Mouse (Mus musculus) heart, adult 8-10 months (tissue): ENCODE measurements at regions not wholly inside any gene's neighbourhood (a gene's known extent, or its start where the extent isn't known, plus 50 kb on each side); places are given as distances from the start of the nearest gene placed in this dataset.
A peak's percentile ranks its signal among the peaks of the same experiment; 100 is the strongest.

Source experiments
- DNase-seq: peaks from one replicate; pipeline ENCODE4 v3.0.0; 2022; ENCODE audit warnings: low spot score

- peak; percentile 2 for DNase-seq
These were observed 130.7 kb downstream of the Cep170 start for GRCm38 (mm10) chr1:176683146-176683545.

- DNase-seq = peak; percentile 17
These were observed 131.9 kb downstream of the Cep170 start for GRCm38 (mm10) chr1:176681971-176682370.

GRCm38 (mm10) chr1:176675184-176675583 lies 138.7 kb downstream of the Cep170 start:
- DNase-seq = peak; percentile 2

- no peak for DNase-seq
These were observed 142.8 kb downstream of the Cep170 start for GRCm38 (mm10) chr1:176671081-176671480.

- DNase-seq = no peak
These were observed 146.1 kb downstream of the Cep170 start for GRCm38 (mm10) chr1:176667552-176668306.

GRCm38 (mm10) chr1:176660286-176660685 lies 153.6 kb downstream of the Cep170 start:
- DNase-seq = no peak

GRCm38 (mm10) chr1:176658639-176659038 lies 155.2 kb downstream of the Cep170 start:
- DNase-seq = no peak

GRCm38 (mm10) chr1:176655487-176656333 lies 158.2 kb downstream of the Cep170 start:
- no peak for DNase-seq

- no peak for DNase-seq
These were observed 169.6 kb downstream of the Cep170 start for GRCm38 (mm10) chr1:176644248-176644647.

- DNase-seq = no peak
These were observed 190.7 kb downstream of the Cep170 start for GRCm38 (mm10) chr1:176623171-176623570.

GRCm38 (mm10) chr1:176622213-176622612 lies 191.7 kb downstream of the Cep170 start:
- no peak for DNase-seq

- DNase-seq = no peak
These were observed 192.6 kb downstream of the Cep170 start for GRCm38 (mm10) chr1:176621285-176621684.

- no peak for DNase-seq
These were observed 195.0 kb downstream of the Cep170 start for GRCm38 (mm10) chr1:176618896-176619295.

- no peak for DNase-seq
These were observed 198.2 kb downstream of the Cep170 start for GRCm38 (mm10) chr1:176615673-176616072.

- no peak for DNase-seq
These were observed 219.6 kb downstream of the Cep170 start for GRCm38 (mm10) chr1:176594312-176594711.

GRCm38 (mm10) chr1:176588144-176588543 lies 225.7 kb downstream of the Cep170 start:
- DNase-seq = no peak

GRCm38 (mm10) chr1:176573703-176574102 lies 240.2 kb downstream of the Cep170 start:
- no peak for DNase-seq

GRCm38 (mm10) chr1:176558457-176559415 lies 255.1 kb downstream of the Cep170 start:
- no peak for DNase-seq

- no peak for DNase-seq
These were observed 259.3 kb upstream of the Pld5 start for GRCm38 (mm10) chr1:176534417-176534816.

GRCm38 (mm10) chr1:176529037-176529436 lies 253.9 kb upstream of the Pld5 start:
- no peak for DNase-seq

- no peak for DNase-seq
These were observed 236.4 kb upstream of the Pld5 start for GRCm38 (mm10) chr1:176511467-176511866.

GRCm38 (mm10) chr1:176505441-176505840 lies 230.3 kb upstream of the Pld5 start:
- no peak for DNase-seq
